Mouse (Mus musculus) heart, embryonic 14.5 days (tissue): ENCODE data around the gene Tmcc2. TPM values are rescaled to one million over a fixed set of nuclear protein-coding genes. Genes with fewer than 3 reads are reported as not detected.

Source experiments
- ATAC-seq: fragments of 200-750 bp; cut with Nextera tagmentation; 2 replicates; pipeline ENCODE4 v1.8.0; 2017; ENCODE audit warnings: low read depth, moderate TSS enrichment; ENCODE audit not compliant: insufficient number of reproducible peaks, insufficient read depth, low FRiP score
- H3K27ac ChIP-seq, 2 experiments: fragments of 200-500 bp in 1 of 2; fragments of 300-500 bp in 1 of 2; sonication (generic) in 1 of 2; replicated peaks in 1 of 2; 2 replicates each; pipeline ENCODE4 v1.5.1; 2012 to 2014; ENCODE audit warnings: low read depth in 2 of 2, low read length in 2 of 2, control low read depth in 1 of 2, mild to moderate bottlenecking in 1 of 2, mixed read lengths in 1 of 2; ENCODE audit not compliant: control insufficient read depth in 1 of 2, insufficient read depth in 1 of 2
- H3K27me3 ChIP-seq: fragments of 300-500 bp; sonication (generic); 2 replicates; pipeline ENCODE4 v1.6.1; 2014; ENCODE audit warnings: mild to moderate bottlenecking, low read length, control low read depth; ENCODE audit not compliant: control insufficient read depth, insufficient read depth
- H3K36me3 ChIP-seq: fragments of 300-500 bp; sonication (generic); 2 replicates; pipeline ENCODE4 v1.6.1; 2014; ENCODE audit warnings: mild to moderate bottlenecking, control low read depth, low read length, mixed read lengths; ENCODE audit not compliant: control insufficient read depth, insufficient read depth
- H3K4me1 ChIP-seq, 2 experiments: fragments of 200-500 bp in 1 of 2; fragments of 300-500 bp in 1 of 2; sonication (generic) in 1 of 2; 2 replicates each; pipeline ENCODE4 v1.6.1; 2012 to 2014; ENCODE audit warnings: low read length in 2 of 2, control low read depth in 1 of 2, mixed read lengths in 1 of 2; ENCODE audit not compliant: control insufficient read depth in 2 of 2, insufficient read depth in 2 of 2
- H3K4me2 ChIP-seq: fragments of 300-500 bp; sonication (generic); 2 replicates; pipeline ENCODE4 v1.6.1; 2014; ENCODE audit warnings: mild to moderate bottlenecking, low read length
- H3K4me3 ChIP-seq, 2 experiments: fragments of 200-500 bp in 1 of 2; fragments of 300-500 bp in 1 of 2; sonication (generic) in 1 of 2; 2 replicates each; pipeline ENCODE4 v1.5.1; 2012 to 2014; ENCODE audit warnings: low read length in 2 of 2, mild to moderate bottlenecking in 2 of 2, control low read depth in 1 of 2, low read depth in 1 of 2, moderate library complexity in 1 of 2; ENCODE audit not compliant: control insufficient read depth in 1 of 2, insufficient read depth in 1 of 2
- H3K9ac ChIP-seq: fragments of 300-500 bp; sonication (generic); 2 replicates; pipeline ENCODE4 v1.6.1; 2014; ENCODE audit warnings: mild to moderate bottlenecking, low read length
- H3K9me3 ChIP-seq: fragments of 300-500 bp; sonication (generic); 2 replicates; pipeline ENCODE4 v1.6.1; 2016; ENCODE audit warnings: low read length, control low read depth; ENCODE audit not compliant: control insufficient read depth
- WGBS: fragments of 180-500 bp; shearing (Covaris S2); extraction: QIAGEN DNeasy Blood & Tissue Kit; methylation state at CpG from one replicate; pipeline ENCODE4 v1.1.7; 2014; 5-methylcytosine and 5-hydroxymethylcytosine counted together
- polyA plus RNA-seq: library from polyadenylated mRNA; unstranded; fragments of >200 nt; fragmentation: Nextera tagmentation; extraction: Ambion mirVana; gene quantifications from 2 replicates; pipeline ENCODE4 v1.2.1, GENCODE M21; 2014

Tmcc2 gene
- polyA plus RNA-seq, 1 experiment from 2014 or later: 8.1 TPM

DNA sequence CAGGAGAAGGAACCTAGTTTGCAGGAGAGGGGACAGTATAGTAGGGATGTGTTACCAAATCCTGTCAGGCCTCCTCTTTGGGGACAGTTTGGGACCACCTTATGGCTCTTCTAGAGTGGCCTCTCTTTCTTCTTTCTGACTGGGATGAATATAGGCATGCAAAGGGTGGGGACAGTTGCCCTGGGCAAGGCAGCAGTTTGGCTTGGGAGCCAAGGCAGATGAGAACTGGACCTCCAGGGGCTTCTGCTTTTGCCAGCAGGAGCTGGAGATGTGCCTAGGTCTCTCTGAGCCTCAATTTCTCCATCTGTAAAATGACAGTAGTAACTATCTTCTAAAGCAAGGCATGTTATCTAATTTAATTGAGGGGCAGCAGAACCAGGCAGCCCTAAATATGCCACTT, 44.1 kb downstream of the Tmcc2 start:
- H3K27me3 ChIP-seq: no peaks in the 10 kb centered on the region
- H3K4me3 ChIP-seq: no peak overlapping the region
- no peak overlapping the region for H3K9ac ChIP-seq
- peak overlapping the region; percentile 1 to 79; a peak in 3 of 4 replicates for H3K27ac ChIP-seq
- H3K4me2 ChIP-seq: no peak overlapping the region
- H3K9me3 ChIP-seq: 0 out of 2 replicates have a peak, but pooled peaks cover 6% of the 10 kb centered on the region
- no peak for ATAC-seq
- H3K36me3 ChIP-seq: no peaks in the 10 kb centered on the region
- peaks cover 7 to 13% of the 10 kb centered on the region in 2 experiments; a peak in 3 of 4 replicates for H3K4me1 ChIP-seq

DNA sequence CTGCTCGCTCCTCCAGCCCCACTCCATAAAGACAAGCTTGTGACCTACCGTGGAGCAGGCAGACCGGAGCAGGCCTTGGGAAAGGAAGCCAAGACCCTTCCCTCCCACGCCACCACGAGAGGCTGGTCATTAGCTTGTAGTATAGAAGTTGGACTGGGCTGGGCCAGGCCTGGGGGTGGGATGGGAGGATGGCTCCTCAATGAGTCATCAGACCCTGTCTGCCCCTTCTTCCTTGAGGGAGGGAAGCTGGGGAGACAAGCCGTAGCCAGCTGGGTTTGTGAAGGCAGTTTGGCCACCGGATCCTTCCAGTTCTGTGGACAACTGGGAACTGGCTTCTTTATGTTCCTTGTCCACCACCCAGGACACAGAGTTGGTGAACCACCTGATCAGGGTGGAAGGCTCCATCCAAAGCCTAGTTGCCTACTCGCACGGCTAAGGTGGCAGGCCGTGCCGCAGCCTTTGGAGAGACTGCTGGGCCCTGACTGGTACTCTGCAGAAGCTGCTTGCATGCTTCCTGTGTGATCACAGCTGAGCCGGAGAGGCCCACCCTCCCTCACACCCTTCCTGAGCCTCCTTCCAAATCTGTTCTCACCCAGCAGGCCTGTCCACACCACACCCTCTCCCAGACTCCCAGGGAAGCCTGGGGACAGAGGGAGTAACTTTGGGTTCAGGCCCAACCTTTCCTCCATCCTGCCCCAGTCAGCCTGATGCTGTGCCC, 44.8 kb downstream of the Tmcc2 start:
- 0 out of 2 replicates have a peak, but pooled peaks cover 6% of the 10 kb centered on the region for H3K9me3 ChIP-seq
- no peak overlapping the region for H3K4me3 ChIP-seq
- no peaks in the 10 kb centered on the region for H3K27me3 ChIP-seq
- peak overlapping the region; percentile 30 to 79 for H3K27ac ChIP-seq
- 56% methylated on average over 12 of the region's 12 CpGs for WGBS
- no peaks in the 10 kb centered on the region for H3K36me3 ChIP-seq
- H3K4me1 ChIP-seq: peaks cover 9 to 17% of the 10 kb centered on the region in 2 experiments; a peak in 3 of 4 replicates
- H3K4me2 ChIP-seq: no peak overlapping the region
- ATAC-seq: no peak
- H3K9ac ChIP-seq: no peak overlapping the region

DNA sequence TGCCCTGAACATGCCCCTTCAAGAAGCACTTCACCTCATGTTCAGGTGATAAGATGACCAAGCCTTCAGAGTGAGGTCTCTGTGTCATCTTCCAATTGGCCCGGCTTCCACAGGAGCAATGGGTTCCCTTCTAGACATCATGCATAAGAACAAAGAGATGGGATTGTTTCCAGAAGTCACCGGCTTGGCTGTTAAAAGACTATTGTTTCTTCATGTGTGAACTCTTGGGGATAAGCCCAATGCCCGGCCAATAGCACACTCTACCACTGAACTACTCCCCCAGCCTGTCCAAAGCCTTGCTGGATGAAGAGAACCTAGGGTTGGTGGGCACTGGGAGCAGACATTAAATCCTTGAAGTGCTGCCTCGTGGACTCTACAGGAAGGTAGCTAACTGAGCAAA, 45.6 kb downstream of the Tmcc2 start:
- ATAC-seq: no peak
- Histone ChIP-seq H3K27ac (peak overlapping the region in 1 of 2 experiments; percentile 79; a peak in 2 of 4 replicates), H3K4me2 (no peak overlapping the region), H3K36me3 (no peaks in the 10 kb centered on the region), H3K27me3 (no peaks in the 10 kb centered on the region), H3K9ac (no peak overlapping the region), H3K4me3 (no peak overlapping the region), H3K9me3 (no peaks in the 10 kb centered on the region), H3K4me1 (peaks cover 9 to 17% of the 10 kb centered on the region in 2 experiments; a peak in 3 of 4 replicates)
- 79% methylated on average over 4 of the region's 4 CpGs for WGBS

DNA sequence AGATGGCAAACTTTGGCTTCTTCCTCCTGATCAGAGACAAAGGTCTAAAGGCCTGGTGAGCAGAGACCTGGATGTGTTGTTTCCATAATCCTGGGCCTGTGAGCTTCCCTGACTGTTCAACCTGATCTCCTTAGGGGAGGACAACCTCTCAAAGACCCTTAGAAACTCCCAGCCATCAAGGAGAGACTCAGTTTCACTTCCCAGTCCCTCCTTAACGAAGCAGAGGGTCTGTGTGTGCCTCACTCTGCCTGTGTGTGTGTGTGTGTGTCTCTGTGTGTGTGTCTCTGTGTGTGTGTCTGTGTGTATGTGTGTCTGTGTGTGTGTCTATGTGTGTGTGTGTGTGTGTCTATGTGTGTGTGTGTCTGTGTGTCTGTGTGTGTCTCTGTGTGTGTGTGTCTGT, 47.4 kb downstream of the Tmcc2 start:
- peaks cover 9 to 17% of the 10 kb centered on the region in 2 experiments; a peak in 3 of 4 replicates for H3K4me1 ChIP-seq
- no peaks in the 10 kb centered on the region for H3K36me3 ChIP-seq
- no peak overlapping the region for H3K9ac ChIP-seq
- 91% methylated on average over 1 of the region's 1 CpGs for WGBS
- no peaks in the 10 kb centered on the region for H3K9me3 ChIP-seq
- H3K4me3 ChIP-seq: no peak overlapping the region
- no peaks in the 10 kb centered on the region for H3K27me3 ChIP-seq
- no peak overlapping the region for H3K4me2 ChIP-seq
- H3K27ac ChIP-seq: no peak overlapping the region
- ATAC-seq: no peak

GRCm38 (mm10) chr1:132343191-132343590, 47.9 kb downstream of the Tmcc2 start:
- H3K36me3 ChIP-seq: no peaks in the 10 kb centered on the region
- H3K9ac ChIP-seq: no peak overlapping the region
- no peak overlapping the region for H3K4me3 ChIP-seq
- no peak overlapping the region for H3K27ac ChIP-seq
- WGBS: 98% methylated on average over 2 of the region's 2 CpGs
- H3K9me3 ChIP-seq: no peaks in the 10 kb centered on the region
- H3K4me1 ChIP-seq: peaks cover 12 to 21% of the 10 kb centered on the region in 2 experiments
- no peaks in the 10 kb centered on the region for H3K27me3 ChIP-seq
- no peak overlapping the region for H3K4me2 ChIP-seq
- ATAC-seq: no peak

DNA sequence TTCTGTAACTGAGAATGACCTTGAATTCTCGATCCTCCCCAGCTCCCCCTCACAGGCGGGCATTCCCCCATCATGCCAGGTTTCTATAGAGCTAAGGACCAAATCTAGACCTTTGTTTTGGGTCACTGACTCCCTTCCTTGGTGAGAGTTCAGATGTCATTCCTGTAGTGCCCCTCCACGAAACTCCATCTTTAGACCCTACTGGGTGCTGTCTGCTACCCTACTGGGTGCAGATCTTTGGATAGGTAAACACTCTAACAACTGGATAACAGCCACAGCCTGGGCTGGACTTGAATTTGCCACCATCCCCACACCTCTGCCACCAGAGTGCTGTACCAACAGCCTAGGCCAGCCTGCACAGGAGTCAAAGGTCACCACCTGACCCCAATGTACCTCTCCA, 48.6 kb downstream of the Tmcc2 start:
- Histone ChIP-seq H3K4me2 (no peak overlapping the region), H3K9me3 (no peaks in the 10 kb centered on the region), H3K4me3 (no peak overlapping the region), H3K4me1 (peaks cover 14 to 27% of the 10 kb centered on the region in 2 experiments), H3K36me3 (no peaks in the 10 kb centered on the region), H3K27me3 (no peaks in the 10 kb centered on the region), H3K9ac (no peak overlapping the region), H3K27ac (no peak overlapping the region)
- WGBS: 63% methylated on average over 3 of the region's 3 CpGs
- no peak for ATAC-seq

GRCm38 (mm10) chr1:132341731-132342501, 49.2 kb downstream of the Tmcc2 start:
- no peak overlapping the region for H3K9ac ChIP-seq
- peaks cover 16 to 30% of the 10 kb centered on the region in 2 experiments for H3K4me1 ChIP-seq
- H3K27ac ChIP-seq: peak overlapping the region; percentile 19 to 64; a peak in 3 of 4 replicates
- H3K9me3 ChIP-seq: no peaks in the 10 kb centered on the region
- 40% methylated on average over 5 of the region's 5 CpGs for WGBS
- no peak overlapping the region for H3K4me2 ChIP-seq
- no peaks in the 10 kb centered on the region for H3K27me3 ChIP-seq
- H3K36me3 ChIP-seq: no peaks in the 10 kb centered on the region
- no peak for ATAC-seq
- H3K4me3 ChIP-seq: no peak overlapping the region
